Mouse (Mus musculus) telencephalon, adult 2 months (tissue): ENCODE measurements around the gene Fgfrl1.

Experiments
- DNase-seq: peaks from one replicate; pipeline ENCODE4 v3.0.0-alpha.2; 2011; ENCODE audit warnings: low read depth, low spot score

Gene Fgfrl1

GRCm38 (mm10) chr5:108692271-108692670 is at the start of gene Fgfrl1:
TSS of gene Fgfrl1 (plus strand) at chr5:108692382.
- no peak for DNase-seq

DNA sequence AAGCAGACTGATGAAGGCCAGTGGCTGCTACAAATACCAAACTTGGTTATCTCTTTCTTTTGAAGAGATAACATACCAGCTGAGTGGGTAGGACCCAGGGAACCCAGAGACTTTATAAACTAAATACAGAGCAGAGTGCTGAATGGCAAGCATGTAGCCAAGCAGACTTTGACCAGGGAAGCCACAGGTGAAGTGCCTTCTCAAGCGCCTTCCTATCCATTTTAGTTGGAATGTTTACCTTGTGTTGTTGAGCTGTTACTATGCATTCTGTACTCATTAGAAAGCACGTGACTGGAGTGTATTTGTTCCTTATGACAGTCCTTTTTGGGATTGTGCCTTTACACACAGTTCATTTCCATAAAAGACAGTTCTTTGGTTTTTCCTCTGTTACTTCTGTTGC is 48.5 kb upstream of the Fgfrl1 start:
- DNase-seq, result no peak

GRCm38 (mm10) chr5:108645651-108646342 is 46.4 kb upstream of the Fgfrl1 start:
- DNase-seq, result no peak

- DNase-seq, result no peak
Observed at GRCm38 (mm10) chr5:108646343-108646660, 45.9 kb upstream of the Fgfrl1 start.

GRCm38 (mm10) chr5:108647311-108647710 is 44.9 kb upstream of the Fgfrl1 start:
- no peak for DNase-seq

- no peak for DNase-seq
Observed at GRCm38 (mm10) chr5:108647820-108648465, 44.2 kb upstream of the Fgfrl1 start.

DNA sequence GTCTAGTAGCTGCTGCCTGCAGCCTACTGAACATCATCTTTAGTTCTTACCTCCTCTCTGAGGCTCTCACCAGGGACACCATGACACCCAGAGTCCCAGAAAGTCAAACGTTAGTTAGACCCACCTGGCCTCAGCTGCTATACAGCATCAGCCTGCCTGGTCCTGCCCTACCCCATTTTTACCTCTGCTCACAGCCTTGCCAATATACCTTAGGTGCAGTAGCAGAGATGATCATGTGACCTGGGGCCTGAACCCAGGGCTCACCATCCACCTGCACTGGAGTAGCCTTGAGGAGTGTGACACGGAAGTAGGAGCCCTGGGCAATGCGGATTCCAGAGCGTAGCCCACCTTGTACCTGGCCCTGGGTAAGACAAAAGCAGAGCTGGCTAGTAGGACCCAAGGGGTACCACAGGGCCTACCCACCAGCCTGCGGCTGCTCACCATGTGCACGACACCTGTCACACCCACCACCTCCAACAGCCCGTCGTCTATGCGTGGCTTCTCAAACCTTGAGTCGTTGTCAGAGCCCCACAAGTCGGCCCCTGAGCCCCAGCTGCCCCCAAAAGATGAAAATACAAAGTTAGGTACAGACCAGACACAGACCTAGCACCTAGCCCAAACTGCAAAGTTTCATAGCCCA is 43.1 kb upstream of the Fgfrl1 start:
- no peak for DNase-seq

- no peak for DNase-seq
Observed at GRCm38 (mm10) chr5:108650341-108650740, 41.8 kb upstream of the Fgfrl1 start.

DNA sequence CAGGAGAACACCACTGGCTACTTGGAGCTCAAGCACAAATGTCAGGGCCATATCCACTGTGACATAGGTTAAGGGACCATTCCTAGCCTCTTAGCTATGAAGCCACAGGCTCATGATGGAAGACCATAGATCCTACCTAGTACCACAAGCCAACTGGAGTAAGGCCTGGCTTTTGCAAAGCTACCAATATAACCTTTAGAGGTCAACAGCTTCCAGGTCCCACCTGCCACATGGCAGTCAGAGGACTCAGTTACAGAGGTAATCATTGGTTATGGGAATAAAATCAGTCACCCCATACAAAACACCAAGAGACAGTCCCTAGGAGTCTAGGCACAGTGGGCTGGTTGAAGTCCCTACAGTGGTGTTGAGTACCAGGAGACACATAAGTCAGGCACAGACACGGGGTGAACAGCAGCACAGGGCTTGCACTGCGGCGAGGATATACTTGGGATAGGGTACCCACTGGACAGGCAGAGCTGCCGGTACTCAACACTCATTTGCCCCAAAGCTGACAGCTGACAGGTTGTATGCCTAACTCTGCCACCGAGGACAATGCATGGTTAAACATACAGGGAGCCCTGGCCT is 41.0 kb upstream of the Fgfrl1 start:
- DNase-seq, result no peak

- no peak for DNase-seq
Observed at GRCm38 (mm10) chr5:108651823-108652222, 40.4 kb upstream of the Fgfrl1 start.

DNA sequence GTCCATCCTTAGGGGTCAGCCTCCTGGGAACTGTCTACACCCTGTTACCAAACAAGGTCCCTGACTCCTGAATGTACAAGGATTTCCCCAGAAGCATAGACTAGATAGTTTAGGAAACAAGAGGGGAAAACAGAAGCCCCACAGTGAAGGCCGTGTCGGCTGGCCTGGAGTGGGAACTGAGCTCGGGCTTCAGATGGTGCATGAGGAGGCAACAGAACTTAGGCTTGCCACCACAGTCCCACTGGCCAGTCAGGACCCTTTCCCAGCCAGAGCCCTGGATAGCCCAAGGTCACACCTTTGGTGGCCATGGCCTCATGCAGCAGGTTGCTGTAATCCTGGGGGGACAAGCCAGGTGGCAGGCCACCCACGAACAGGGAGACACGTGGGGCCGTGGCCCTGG is 38.8 kb upstream of the Fgfrl1 start:
- DNase-seq, result no peak

DNA sequence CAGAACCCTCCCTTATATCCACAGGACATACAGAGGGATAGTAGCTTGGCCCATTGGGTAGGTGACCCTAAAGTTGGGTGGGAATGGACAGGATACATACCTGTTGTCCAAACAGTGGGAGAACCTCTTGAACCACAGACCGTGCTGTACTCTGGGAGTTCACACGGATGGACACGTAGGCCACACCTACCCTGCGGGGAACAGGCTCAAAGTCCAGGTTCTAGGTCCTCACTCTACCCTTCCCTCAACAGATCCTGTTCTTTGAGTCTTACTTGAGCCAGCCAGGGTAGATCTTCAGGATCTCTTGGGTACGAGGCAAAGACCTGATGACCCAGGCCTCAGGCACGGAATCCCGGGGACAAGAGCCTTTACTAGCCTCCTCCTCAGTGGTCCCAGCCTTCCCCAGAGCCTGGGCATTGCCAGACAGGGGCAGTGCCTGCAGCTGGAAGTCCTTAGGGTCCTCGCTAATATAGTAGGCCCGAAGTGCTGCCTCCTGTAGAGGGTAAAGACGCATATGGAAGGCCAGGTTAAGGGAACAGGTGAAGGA is 37.7 kb upstream of the Fgfrl1 start:
- DNase-seq, result no peak

DNA sequence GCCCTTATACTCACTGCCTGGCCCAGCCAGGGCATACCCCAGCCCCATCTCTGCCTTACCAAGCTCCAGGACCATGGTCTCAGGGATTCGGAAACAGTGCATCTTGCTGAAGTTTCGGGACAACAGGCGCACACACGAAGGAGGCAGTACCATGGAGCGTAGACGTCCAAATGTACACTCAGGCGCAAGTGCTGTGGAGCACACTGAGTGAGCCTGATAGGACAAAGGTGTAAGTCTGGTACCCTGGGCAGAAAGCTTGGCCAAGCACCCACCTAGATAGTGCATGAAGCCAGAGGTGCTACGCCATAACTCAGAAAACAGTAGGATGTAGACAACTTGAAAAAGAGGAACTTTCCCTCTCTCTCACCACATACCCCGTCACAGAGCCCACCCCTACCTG is 36.8 kb upstream of the Fgfrl1 start:
- DNase-seq, result no peak

DNA sequence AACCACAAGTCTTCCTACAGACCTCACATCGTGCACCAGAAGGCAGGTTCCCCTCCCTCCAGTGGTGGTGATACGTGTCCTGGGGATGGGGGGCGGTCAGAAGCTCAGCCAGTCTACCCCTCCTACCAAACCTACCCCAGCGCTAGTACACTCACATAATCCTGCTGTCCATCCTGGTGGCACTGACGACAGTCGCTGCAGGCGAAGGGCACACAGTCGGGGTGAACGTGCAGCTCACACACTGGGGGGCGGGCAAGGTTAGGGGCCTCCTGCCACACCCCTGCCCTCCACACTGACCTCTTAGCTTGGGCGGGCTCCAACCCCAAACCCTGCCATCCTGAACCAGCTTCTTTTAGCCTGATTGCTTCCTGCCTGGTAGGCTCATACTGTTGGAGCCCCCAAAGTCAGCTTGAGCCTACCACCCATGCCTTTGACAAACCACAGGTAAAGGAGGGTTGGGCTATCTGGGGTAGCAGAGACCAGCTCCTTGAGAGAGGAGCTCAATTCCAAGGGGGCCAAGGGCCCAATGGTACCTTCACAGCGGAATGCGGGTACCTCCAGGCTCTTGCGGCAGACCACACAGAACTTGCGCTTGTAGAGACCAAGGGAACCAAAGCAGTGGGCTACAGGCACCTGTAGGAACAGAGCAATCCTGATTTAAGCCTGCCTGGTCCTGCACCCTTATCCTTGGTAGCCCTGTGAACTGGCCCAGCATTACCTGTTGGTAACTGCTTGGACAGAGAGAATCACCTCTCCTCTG is 36.1 kb upstream of the Fgfrl1 start:
- DNase-seq, result no peak

DNA sequence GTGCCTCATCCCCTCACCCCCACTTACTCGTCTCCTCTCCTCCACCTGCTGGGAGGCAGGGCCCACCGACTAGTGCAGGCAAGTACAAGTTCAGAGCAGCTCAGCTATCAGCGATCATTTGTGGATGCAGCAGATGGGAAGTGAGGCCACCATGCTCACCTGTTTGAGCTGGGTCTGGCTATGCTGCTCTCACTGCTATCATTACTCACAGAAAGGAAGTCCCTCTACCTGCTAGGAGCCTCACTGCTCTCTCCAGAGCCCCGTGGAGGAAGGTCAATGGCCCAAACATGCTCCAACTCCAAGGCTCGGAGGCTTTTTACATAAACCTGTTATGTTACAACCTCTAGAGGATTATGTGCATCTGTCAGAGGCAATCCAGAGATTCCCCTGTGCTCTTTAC is 34.8 kb upstream of the Fgfrl1 start:
- no peak for DNase-seq

DNA sequence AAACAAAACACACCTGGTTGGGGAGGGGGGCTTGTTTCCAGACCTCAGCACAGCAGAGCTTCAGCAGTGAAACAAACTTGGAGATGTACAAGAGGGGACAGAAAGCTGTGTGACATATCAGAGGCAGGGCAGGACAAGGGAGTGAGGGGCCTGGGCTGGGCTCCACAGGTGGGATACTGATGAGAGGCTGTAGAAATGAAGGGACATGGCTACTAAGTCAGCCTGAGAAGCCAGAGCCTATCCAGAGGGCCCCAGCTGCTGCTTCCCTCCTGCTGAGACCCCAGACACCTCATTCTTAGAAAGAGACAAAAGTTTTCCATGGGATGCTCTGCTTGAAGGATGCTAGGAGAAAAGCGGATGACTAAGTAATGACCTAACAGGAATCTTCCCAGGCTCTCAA is 33.6 kb upstream of the Fgfrl1 start:
- DNase-seq, result no peak

- DNase-seq, result no peak
Observed at GRCm38 (mm10) chr5:108659698-108660631, 32.2 kb upstream of the Fgfrl1 start, which contains the start of gene Idua. TSS of gene Idua (plus strand) at chr5:108660331.

DNA sequence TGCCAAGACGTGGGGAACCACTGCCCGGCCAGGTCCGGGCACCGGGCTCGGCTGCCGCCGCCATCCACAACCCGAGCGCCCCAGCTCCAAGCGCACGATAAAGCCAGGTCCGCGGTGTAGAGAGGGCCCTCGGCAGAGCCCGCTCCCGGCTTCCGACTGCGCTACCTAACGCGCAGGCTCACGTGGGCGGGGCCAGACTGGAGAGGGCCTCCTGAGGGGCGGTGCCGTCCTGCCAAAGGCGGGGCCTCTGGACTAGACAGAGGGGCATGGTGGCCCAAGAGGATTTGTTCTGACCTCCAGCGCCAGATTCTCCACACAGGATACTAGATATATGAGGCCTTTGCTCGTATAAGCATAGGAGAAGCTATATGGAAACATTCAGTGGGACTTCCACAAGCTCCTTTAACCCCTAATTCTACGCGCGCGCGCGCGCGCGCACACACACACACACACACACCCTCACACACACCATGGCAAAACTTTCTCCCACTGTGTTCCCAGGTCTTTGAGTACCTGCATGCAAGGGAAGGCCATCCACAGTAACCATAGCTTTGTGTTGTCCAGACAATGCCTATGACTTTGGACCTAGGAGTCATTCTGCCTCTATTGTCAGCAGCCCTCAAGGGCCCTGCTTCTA is 31.4 kb upstream of the Fgfrl1 start:
- peak; percentile 76 for DNase-seq

DNA sequence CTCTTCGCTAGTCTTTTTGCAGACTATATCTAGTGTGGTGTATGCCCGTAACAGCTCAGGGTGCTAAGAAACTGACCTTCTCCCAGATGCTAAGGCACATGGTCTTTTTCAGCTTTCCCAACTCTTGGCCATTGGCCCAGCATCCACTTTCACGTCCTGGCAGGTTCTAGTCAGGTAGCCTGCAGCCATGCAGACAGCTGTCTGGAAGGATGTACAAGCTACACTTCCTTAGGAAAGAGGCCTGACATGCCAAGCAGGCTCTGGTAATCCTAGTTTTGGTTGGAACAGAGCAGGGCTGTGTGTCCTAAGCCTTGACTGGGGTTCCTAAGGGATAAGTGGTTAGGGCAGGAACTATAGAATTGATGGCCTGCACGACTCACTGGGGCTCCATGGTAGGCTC is 29.4 kb upstream of the Fgfrl1 start:
- no peak for DNase-seq

DNA sequence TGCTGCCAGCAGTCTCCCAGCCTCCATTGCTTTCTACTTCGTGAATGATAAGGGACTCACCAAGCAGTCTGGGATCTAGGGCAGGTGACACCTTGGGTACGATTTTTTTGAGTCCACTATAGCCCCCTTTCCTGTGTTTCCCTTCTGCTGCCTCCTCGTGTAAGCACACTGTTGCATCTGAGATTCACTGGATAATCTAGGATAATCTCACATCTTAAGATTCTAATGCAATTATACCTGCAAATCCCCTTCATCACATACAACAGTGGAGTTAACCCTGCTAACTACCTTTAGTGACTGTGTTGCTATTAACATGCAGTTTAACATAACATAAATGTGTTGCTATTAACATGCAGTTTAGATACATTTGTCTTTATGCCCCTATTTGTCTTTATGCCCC is 27.1 kb upstream of the Fgfrl1 start:
- DNase-seq, result no peak
